Mouse (Mus musculus): ENCODE measurements around the gene Xrcc6.

- TF ChIP-seq CTCF (IDR thresholded peaks at IDR 0.05; ENCODE audit: insufficient read depth, low read length) = no peak
- no peak for TF ChIP-seq POLR2A (IDR thresholded peaks at IDR 0.05; ENCODE audit: borderline replicate concordance, extremely low read depth, low read depth, low read length)
Measured at GRCm38 (mm10) chr15:81964262-81964661, 23.4 kb upstream of the Xrcc6 start.
